Mouse (Mus musculus) megakaryocyte-erythroid progenitor cell, adult 5 weeks (primary cell): Measurements from ENCODE around the gene Zfp13. TPM values are rescaled to one million over a fixed set of nuclear protein-coding genes. Genes with fewer than 3 reads are reported as not detected.

Source experiments
- polyA plus RNA-seq: library from polyadenylated mRNA; stranded (reverse); fragments of >175 nt; gene quantifications from 2 replicates; pipeline ENCODE4 v1.2.3, GENCODE M21; 2012

Gene Zfp13
- 0.21 and 0.53 TPM in 2 replicates for polyA plus RNA-seq

DNA sequence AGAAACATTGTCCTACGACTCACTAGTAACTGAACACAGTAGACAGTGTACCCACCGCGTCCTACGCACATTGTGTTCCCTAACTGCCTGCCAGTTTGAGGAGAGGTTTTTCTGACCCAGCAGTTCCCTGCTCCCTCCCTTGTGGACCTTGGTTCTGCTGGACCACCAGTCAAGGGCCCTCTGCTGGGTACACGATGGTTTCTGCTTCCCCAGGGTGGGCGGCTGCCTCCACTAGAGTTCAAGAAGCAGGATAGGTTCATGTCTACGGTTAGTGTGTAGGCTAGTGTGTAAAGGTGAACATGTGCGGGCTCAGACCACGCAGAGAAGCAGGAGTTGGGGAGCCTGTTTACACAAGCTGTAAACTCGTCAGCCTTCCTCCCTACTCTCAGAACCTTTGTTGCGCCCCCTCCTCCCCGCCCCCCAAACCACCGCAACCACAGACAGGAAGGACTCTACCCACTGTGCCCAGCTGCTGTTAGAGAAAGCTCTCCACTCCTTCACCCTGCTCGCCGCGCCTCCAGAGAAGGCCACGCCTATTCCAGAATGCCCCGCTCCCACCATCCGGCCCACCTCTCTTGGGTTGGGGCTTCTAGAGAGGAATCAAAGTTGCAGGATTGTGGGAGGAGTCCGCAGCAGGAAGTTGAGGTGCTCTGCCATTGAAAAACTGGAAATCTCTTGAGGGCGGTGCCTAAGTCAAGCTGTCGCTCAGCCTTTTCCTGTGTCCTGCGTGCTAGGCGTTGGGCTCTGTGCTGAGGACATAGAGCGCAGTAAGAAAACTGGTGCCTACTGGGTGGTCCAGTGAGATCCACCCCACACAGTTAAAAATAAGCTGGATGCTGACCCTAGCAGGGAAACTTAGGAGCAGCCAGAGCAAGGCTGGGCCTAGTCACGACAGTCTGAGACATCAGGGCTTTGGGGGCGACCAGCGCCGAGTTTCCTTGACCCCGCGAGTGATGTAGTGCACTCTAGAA lies at the start of gene Zfp13:
Gene Zfp13, minus strand, starts transcription at position 906 of the 971 bp plus-strand sequence.

DNA sequence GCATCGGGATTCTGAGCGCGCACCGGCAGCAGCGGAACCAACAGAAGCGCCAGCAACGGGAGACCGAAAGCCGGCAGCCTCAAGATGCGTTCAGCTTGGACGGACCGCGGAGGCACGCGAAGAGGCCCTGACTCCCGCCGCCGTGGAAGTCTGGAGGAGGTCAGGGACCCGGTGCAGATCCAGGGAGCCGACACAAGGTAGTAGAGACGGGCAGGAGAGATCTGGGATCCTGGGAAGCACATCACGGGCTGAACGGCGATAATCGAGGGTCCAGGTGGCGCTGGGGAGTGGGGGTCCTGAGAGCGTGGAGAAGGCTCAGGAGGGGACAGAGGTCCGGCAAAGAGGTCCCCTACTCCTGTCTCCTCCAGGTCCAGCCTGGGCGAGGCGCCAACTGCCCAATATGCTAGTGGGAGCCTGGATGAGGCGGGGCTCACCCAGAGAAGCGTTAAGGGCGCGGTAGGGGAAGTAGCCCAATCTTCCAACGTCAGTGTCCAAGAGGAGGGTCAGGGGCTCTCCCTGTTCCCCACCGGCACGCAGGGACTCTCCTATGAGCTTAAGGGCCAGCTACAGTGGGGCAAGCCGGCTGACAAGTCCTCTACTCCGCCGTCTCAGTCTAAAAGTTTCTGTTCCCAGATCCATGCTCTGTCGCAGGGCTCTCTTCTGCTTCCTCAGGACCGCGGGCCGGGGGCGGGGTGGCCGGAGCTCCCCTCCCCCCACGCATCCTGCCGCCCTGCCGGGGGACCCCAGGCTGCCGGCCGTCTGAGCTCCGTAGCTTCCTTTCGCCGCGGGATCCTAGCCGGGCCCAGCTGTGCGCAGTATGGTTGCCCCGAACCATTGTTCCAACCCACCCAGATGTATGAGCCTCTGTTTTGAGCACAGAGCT lies 45.6 kb upstream of the Zfp13 start, which contains the start of gene Mmp25:
Gene Mmp25, minus strand, starts transcription at position 665 of the 883 bp plus-strand sequence.

DNA sequence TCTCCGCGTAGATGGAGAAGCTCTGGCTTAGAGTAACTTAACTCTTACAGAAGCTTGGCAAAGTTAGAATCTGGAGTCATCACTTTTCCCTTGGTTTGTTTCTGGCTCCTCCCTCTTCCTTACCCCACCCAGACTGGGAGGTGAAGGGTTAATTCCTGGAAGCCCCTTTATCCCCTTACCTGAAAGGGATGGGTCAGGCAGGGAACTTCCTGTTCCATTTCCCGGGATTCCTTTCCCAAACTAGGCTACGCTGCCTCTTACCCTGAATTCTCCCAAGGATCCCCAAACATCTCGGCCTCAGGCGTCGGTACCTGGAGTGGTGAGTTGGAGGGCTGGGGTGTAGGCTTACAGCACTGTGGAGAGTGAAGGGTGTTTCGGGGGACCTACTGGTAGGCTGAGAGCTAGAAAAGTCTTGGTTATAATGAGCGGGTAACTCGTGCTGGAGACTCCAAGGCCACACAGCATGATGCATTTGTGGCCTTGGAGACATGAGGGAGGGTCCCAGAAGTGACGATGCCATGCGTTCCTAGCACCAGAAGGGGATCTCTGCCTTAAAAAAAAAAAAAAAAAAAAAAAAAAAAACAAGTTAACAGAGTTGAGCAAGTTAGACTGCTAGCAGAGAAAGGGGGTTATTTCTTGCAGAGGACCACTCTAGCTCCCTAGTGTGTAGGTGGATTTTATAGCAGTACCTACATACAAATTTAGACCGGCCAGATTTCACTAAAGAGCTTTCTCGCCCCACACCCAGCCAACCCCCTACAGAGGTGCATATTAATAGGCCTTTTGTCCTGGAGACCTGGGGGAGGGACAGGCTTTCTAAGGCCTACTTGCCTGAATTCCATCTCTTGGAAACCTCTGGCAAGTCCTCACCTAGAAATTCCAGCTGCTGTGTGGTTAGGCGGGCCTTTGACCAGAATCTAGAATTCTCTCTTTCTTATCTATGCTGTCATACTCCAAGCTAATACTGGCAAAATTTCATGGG lies 1.6 kb upstream of the Zfp13 start, which contains the start of gene Zscan10:
Gene Zscan10, plus strand, starts transcription at position 216 of the 982 bp plus-strand sequence.

DNA sequence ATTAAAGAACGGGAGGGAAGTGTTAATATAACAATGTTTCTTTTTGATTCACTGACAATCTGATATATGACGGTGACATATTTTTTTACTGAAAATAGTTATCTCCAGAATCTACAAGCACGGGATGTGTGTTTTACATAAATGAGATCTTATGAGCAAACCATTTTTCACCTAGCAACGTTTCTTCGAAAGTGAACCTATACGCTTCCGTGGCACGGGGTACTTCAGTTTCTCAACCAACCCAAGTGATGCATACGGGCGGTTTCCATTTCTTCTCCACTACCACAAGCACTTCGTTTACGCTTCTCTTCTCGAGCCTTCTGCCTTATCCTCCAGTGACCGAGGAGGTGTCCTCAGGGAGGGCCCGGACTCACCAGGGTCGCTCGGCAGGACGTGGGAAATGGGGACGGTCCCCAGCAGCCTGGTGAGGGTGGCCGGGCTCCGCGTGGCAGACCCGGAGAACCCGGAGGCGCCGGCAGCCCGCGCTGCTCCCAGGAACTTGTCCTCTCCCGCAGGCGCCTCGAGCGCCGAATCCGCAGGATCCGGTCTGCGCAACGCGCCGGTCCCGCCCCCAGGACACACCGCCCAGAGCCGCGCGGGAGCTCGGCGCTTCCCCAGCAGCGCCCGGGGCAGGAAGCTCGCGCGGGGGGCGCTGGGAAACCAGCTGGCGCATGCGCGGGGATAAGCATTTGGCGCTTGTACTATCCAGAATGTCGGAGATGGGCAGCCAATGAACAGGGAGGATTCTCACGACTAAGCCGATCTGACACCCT lies 35.5 kb downstream of the Zfp13 start, which contains the start of gene Zfp213:
Gene Zfp213, minus strand, starts transcription at position 644 of the 773 bp plus-strand sequence.

Other genes with a start within 250 kb of the Zfp13 start
- 0.02 TPM in 1 of 2 replicates, not detected in the other for gene Vmn2r116, start 214.9 kb downstream of the Zfp13 start, polyA plus RNA-seq
- gene Vmn2r117, start 119.8 kb downstream of the Zfp13 start, polyA plus RNA-seq = not detected in 2 replicates
- 14.9 and 16.4 TPM in 2 replicates for gene Zfp213, start 35.2 kb downstream of the Zfp13 start, polyA plus RNA-seq
- 0.04 TPM in 1 of 2 replicates, not detected in the other for gene Zscan10, start 1.4 kb upstream of the Zfp13 start, polyA plus RNA-seq
- 3.6 and 6.2 TPM in 2 replicates for gene Mmp25, start 45.8 kb upstream of the Zfp13 start, polyA plus RNA-seq
- 0.12 TPM in 1 of 2 replicates, not detected in the other for gene Bicdl2, start 61.0 kb upstream of the Zfp13 start, polyA plus RNA-seq
- 198 and 201 TPM in 2 replicates for gene Hcfc1r1, start 74.1 kb upstream of the Zfp13 start, polyA plus RNA-seq
- 85.4 and 101 TPM in 2 replicates for gene Thoc6, start 74.4 kb upstream of the Zfp13 start, polyA plus RNA-seq
- 59.9 and 90.1 TPM in 2 replicates for gene Tnfrsf12a, start 78.0 kb upstream of the Zfp13 start, polyA plus RNA-seq
- not detected in 2 replicates for gene Cldn6, start 79.8 kb upstream of the Zfp13 start, polyA plus RNA-seq
- gene Cldn9, start 84.5 kb upstream of the Zfp13 start, polyA plus RNA-seq = not detected in 2 replicates
- gene 1520401A03Rik, start 123.3 kb upstream of the Zfp13 start, polyA plus RNA-seq = 0.04 TPM in 1 of 2 replicates, not detected in the other
- 234 and 248 TPM in 2 replicates for gene Pkmyt1, start 126.8 kb upstream of the Zfp13 start, polyA plus RNA-seq
- 6.6 and 11.9 TPM in 2 replicates for gene Paqr4, start 141.4 kb upstream of the Zfp13 start, polyA plus RNA-seq
- gene Kremen2, start 146.3 kb upstream of the Zfp13 start, polyA plus RNA-seq = 0.10 and 0.19 TPM in 2 replicates
- gene Flywch1, start 172.1 kb upstream of the Zfp13 start, polyA plus RNA-seq = 48.3 and 66.6 TPM in 2 replicates
- gene Flywch2, start 186.6 kb upstream of the Zfp13 start, polyA plus RNA-seq = 13.9 and 18.9 TPM in 2 replicates
- gene Srrm2, start 191.0 kb upstream of the Zfp13 start, polyA plus RNA-seq = 226 and 408 TPM in 2 replicates
- 607 and 611 TPM in 2 replicates for gene Elob, start 229.6 kb upstream of the Zfp13 start, polyA plus RNA-seq
- gene Prss33, start 236.6 kb upstream of the Zfp13 start, polyA plus RNA-seq = not detected in 2 replicates
- not detected in 2 replicates for gene Prss32, start 244.4 kb upstream of the Zfp13 start, polyA plus RNA-seq
- not detected in 2 replicates for gene Prss41, start 244.7 kb upstream of the Zfp13 start, polyA plus RNA-seq